Mouse (Mus musculus) testis, adult 2 months (tissue): ENCODE results near the gene Gfra1. TPM values are rescaled to one million over a fixed set of nuclear protein-coding genes. Genes with fewer than 3 reads are reported as not detected.

Experiments
- H3K27ac ChIP-seq: fragments of 200-500 bp; 2 replicates; pipeline ENCODE4 v1.5.1; 2012; ENCODE audit warnings: low read depth, low read length; ENCODE audit not compliant: control insufficient read depth, insufficient read depth
- H3K27me3 ChIP-seq: fragments of 200-500 bp; 2 replicates; pipeline ENCODE4 v1.6.1; 2012; ENCODE audit warnings: mild to moderate bottlenecking, low read length, moderate library complexity; ENCODE audit not compliant: control insufficient read depth, insufficient read depth
- H3K36me3 ChIP-seq: fragments of 200-500 bp; 2 replicates; pipeline ENCODE4 v1.6.1; 2012; ENCODE audit warnings: mild to moderate bottlenecking, low read length; ENCODE audit not compliant: control insufficient read depth, insufficient read depth
- H3K4me1 ChIP-seq: fragments of 200-500 bp; 2 replicates; pipeline ENCODE4 v1.6.1; 2012; ENCODE audit warnings: low read length; ENCODE audit not compliant: control insufficient read depth, insufficient read depth
- H3K4me3 ChIP-seq: fragments of 200-500 bp; 2 replicates; pipeline ENCODE4 v1.5.1; 2012; ENCODE audit warnings: low read depth, mild to moderate bottlenecking, low read length, moderate library complexity, mixed read lengths; ENCODE audit not compliant: control insufficient read depth
- CTCF ChIP-seq: fragments of 200-500 bp; IDR thresholded peaks from 2 replicates; pipeline ENCODE4 v1.5.1; 2012; ENCODE audit warnings: low read depth, mild to moderate bottlenecking, inconsistent platforms, low read length, moderate library complexity; ENCODE audit not compliant: control insufficient read depth, insufficient read depth, insufficient replicate concordance
- POLR2A ChIP-seq: fragments of 200-500 bp; IDR thresholded peaks from 2 replicates; pipeline ENCODE4 v1.6.1; 2012; ENCODE audit warnings: low read depth, mild to moderate bottlenecking, inconsistent platforms, low read length, moderate library complexity; ENCODE audit not compliant: control insufficient read depth
- polyA plus RNA-seq: library from polyadenylated mRNA; depleted of rRNA; stranded (reverse); fragments of >200 nt; gene quantifications from 2 replicates; pipeline ENCODE4 v1.2.3, GENCODE M21; 2012; rRNA removed

Gene Gfra1
- polyA plus RNA-seq, 1 experiment = 1.2 TPM

GRCm38 (mm10) chr19:58193733-58194456, 261.8 kb downstream of the Gfra1 start:
- H3K27ac ChIP-seq = no peak overlapping the region
- no peak for TF ChIP-seq POLR2A
- TF ChIP-seq CTCF = no peak
- no peaks in the 10 kb centered on the region for H3K27me3 ChIP-seq
- no peaks in the 10 kb centered on the region for H3K4me1 ChIP-seq
- no peaks in the 10 kb centered on the region for H3K36me3 ChIP-seq
- H3K4me3 ChIP-seq = no peak overlapping the region

GRCm38 (mm10) chr19:58190947-58191346, 264.8 kb downstream of the Gfra1 start:
- H3K4me1 ChIP-seq = no peaks in the 10 kb centered on the region
- no peaks in the 10 kb centered on the region for H3K36me3 ChIP-seq
- no peaks in the 10 kb centered on the region for H3K27me3 ChIP-seq
- H3K4me3 ChIP-seq = no peak overlapping the region
- no peak overlapping the region for H3K27ac ChIP-seq
- TF ChIP-seq POLR2A (no peak), CTCF (no peak)

GRCm38 (mm10) chr19:58186558-58186957, 269.2 kb downstream of the Gfra1 start:
- H3K27me3 ChIP-seq = no peaks in the 10 kb centered on the region
- H3K4me3 ChIP-seq = no peak overlapping the region
- no peak overlapping the region for H3K27ac ChIP-seq
- H3K36me3 ChIP-seq = no peaks in the 10 kb centered on the region
- no peaks in the 10 kb centered on the region for H3K4me1 ChIP-seq
- no peak for TF ChIP-seq POLR2A
- TF ChIP-seq CTCF = no peak

Other genes starting within 250 kb of the Gfra1 start
- gene Ccdc172, start 56.1 kb upstream of the Gfra1 start, polyA plus RNA-seq = 8.6 and 8.9 TPM in 2 replicates
- gene Pnlip, start 196.6 kb upstream of the Gfra1 start, polyA plus RNA-seq = 0.42 and 0.79 TPM in 2 replicates